Mouse (Mus musculus) gastrocnemius, postnatal 14 days (tissue): ENCODE results near the gene Shank3. TPM values are rescaled to one million over a fixed set of nuclear protein-coding genes. Genes with fewer than 3 reads are reported as not detected.

Experiments used
- DNase-seq: peaks from one replicate; pipeline ENCODE4 v3.0.0; 2021; ENCODE audit warnings: mixed read lengths
- intact Hi-C: fragments of 180-260 bp; cut with DNase I; formaldehyde crosslinking; loops from one replicate; pipeline ENCODE4 v1.15.1; 2025; ENCODE audit warnings: low total_unique reads
- total RNA-seq, 2 experiments: library from RNA; stranded (reverse); gene quantifications; 2 replicates each; pipeline ENCODE4 v1.2.3; 2021

Gene Shank3
- total RNA-seq, 2 experiments from 2014 or later, result 15.2 to 25.8 TPM

DNA sequence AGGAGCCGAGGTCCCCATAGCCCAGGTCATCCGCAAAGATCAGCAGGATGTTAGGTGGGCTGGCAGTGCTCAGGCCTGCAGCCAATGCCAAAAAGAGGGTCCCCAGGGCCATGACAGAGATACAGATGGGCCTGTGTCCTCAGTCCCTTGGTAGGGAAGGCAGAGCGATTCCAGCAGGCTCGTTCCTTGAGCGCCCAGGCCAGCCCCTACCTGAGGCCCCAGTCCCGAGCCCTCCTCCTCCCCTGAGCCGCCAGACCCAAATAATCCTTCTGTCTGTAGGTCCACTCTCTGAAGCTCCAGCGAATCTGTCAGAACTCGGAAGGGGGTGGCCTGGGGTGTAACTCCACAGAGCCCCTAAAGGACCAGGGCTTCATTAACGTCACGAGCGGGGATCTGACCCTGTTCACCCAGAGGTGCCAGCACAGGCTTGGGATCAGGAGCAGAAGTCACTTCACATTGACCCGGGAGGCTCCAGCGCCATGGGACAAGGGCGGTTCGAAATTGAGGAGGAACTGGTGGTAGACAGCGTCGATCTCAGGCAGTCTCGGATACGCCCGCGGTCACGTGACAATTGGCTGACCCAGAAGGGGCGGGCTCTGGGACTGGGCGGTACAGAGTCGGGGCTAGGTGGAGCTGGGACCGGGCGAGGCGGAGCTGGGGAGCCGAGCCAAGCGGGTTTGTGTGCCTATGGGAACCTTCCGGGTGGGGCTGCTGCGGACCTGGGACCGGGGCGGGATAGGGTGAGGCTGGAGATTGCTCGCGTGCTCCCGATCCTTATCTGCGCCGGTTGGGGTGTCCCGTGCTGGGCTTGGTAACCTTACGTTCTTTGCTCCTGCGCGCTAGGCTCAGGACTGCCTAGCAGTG, 23.6 kb upstream of the Shank3 start:
- DNase-seq, result peak; percentile 94
- intact Hi-C loops, result no loop called here

DNA sequence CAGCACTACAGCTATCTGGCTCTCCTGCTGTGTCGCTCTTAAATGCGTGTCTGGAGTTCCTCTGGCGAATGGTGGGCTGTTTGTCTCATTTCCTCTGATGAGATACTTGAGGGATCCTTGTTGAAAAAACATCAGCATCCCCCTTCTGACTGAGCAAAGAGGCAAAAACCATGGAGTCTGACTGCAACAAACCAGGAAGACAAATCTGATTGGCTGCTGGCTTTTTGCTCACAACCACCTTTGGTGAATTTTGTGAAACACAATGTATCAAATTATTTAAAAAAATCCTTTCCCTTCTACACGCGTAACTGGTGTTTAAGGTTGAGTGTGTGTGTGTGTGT, 23.0 kb upstream of the Shank3 start:
- intact Hi-C loops, result no loop called here

DNA sequence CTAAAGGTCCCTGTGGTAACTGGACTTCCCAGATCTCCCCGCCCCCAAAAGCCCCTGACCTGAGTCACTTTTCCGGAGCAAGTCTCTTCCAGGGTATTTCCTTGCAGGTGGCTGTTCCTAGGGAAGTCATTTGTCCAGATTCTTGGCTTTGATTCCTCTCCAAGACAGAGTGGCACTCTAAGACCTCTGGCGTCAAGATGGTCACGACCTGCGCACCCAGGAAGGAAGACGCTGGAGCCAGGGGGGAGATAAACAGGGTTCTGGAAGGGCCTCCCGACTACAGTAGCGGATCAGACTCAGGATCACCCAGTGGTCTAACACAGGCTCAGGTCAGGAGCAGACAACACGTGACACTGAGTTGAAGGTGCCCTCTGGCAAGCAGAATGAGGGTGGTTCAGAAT, 22.3 kb upstream of the Shank3 start, which contains the start of gene Arsa:
TSS of gene Arsa (minus strand) at position 335 of the 401 bp plus-strand sequence.
- intact Hi-C loops, result no loop called here
- no peak for DNase-seq

More for the DNA sequence above, 23.0 kb upstream of the Shank3 start:
- no peak for DNase-seq

- intact Hi-C loops, result no loop called here
Measured at GRCm38 (mm10) chr15:89477806-89478205, 21.6 kb upstream of the Shank3 start.

GRCm38 (mm10) chr15:89478622-89479021, 20.8 kb upstream of the Shank3 start:
- intact Hi-C loops, result no loop called here
- DNase-seq, result no peak

More at GRCm38 (mm10) chr15:89477806-89478205, 21.6 kb upstream of the Shank3 start:
- DNase-seq, result no peak

DNA sequence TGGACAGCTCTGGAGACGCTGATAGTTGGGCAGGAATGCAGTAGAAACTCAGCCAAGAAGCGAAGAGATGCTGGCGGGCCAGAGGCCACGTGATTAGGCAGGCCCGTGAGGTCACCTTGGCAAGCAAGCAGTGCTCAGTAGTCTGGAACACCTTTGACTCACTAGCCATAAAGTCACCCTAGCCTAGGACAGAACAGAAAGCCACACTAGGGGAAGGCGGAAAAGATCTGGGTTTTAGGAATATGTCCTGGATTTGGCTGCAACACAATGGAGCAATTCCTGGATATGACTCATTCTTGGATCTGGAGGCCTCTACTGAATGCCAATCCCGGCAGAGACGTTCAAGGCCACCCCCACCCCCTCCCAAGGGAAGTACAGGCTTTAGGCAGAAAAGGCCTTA, 18.8 kb upstream of the Shank3 start:
- intact Hi-C loops, result no loop called here
- peak; percentile 48 for DNase-seq

GRCm38 (mm10) chr15:89488182-89488581, 11.2 kb upstream of the Shank3 start:
- DNase-seq, result no peak
- intact Hi-C loops, result no loop called here

DNA sequence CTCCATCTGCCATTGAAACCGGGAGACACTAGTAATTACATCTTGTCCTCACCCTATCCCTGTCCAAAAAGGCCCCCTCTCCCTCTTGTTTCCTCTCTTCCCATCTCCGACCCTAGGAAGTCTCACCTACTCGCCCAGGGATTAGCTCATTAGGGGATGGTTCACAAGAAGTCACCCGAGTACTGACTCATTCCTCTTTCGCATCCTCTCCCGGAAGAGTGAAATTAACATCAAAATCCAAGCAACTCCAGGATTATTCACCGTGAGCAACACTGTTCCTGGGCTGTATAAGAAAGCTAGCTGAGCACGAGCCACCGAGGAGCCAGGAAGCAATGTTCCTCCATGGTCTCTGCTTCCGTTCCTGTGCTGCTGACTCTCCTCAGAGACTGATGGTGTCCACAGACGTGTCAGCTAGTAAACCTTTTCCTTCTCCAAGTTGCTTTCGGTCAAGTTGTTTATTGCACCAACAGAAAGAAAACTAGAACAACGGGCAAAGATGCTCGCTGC, 10.8 kb upstream of the Shank3 start:
- intact Hi-C loops, result no loop called here
- DNase-seq, result no peak

DNA sequence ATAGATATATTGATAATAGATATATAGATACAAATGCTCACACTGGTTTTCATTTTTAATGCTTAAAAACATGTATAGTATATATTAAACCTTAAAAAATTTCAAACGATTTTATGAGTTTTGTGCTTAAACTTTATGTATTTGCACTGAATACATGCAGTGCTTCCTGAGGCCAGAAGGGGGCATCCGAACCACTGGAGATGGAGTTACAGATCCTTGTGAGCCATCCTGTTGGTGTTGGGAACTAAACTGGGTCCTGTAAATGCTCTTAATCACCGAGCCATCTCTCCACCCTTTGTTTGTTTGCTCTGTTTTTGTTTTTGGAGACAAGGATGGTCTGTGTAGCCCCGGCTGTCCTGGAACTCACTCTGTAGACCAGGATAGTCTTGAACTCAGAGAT, 4.5 kb upstream of the Shank3 start:
- intact Hi-C loops, result no loop called here
- DNase-seq, result no peak

GRCm38 (mm10) chr15:89496131-89496530, 3.3 kb upstream of the Shank3 start:
- no peak for DNase-seq
- intact Hi-C loops, result no loop called here

DNA sequence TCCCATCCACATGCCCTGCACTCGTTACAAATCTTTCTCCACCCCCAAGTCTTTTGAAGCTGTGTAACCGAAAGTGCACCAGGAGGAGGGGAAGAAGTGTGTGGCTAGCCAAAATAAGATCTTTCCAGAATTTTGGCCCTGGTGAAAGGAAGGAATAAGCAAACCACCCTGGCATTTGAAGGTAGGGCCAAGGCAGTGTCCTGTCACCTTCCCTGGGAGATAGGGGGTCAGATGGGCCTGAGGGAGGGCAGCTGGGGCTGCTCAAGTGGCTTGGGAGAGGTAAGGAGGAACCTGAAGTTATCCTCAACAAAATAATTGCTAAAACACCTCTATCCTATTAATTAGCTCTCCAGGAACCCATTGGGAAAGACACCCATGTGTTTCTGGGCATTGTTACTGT, 2.6 kb upstream of the Shank3 start:
- DNase-seq, result no peak
- intact Hi-C loops, result no loop called here

DNA sequence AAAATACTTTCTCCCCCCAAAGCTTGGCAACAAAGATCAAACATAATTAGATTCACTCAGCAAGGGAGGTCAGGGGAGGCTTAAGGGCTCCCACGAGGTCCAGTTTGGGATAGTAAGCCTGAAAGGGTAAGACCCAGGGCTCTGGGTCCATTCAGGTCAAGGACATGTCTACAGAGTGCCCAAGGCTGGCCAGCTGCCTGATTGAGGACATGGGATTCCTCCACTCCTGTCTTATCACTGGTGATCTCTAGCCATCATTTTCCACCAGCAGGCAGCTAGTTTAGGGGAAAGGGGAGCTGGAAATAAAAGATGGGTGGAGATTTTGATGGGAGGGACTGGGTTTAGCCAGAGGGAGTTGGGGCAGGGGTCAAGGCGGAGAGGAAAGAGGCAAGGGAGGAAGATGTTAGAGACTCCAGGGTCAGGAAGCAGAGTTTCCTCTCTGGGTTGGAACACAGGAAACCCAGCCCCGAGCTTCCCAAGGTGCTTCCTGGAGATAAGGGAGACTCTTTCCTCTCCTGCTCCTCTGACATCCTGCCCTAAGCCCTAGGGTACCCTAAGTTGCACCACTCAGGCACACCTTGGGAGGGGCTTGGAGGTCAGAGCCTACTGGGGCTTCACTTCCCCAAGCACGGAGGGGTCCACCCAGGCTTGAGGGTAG, 1.9 kb upstream of the Shank3 start:
- DNase-seq, result peak; percentile 24
- intact Hi-C loops, result no loop called here

- intact Hi-C loops, result no loop called here
- peak; percentile 29 for DNase-seq
Measured at GRCm38 (mm10) chr15:89498049-89498960, 1.1 kb upstream of the Shank3 start.

GRCm38 (mm10) chr15:89499784-89500220, 379 bp downstream of the Shank3 start:
- DNase-seq, result no peak
- intact Hi-C loops, result no loop called here

- intact Hi-C loops, result no loop called here
- no peak for DNase-seq
Measured at GRCm38 (mm10) chr15:89500221-89500791, 883 bp downstream of the Shank3 start.

DNA sequence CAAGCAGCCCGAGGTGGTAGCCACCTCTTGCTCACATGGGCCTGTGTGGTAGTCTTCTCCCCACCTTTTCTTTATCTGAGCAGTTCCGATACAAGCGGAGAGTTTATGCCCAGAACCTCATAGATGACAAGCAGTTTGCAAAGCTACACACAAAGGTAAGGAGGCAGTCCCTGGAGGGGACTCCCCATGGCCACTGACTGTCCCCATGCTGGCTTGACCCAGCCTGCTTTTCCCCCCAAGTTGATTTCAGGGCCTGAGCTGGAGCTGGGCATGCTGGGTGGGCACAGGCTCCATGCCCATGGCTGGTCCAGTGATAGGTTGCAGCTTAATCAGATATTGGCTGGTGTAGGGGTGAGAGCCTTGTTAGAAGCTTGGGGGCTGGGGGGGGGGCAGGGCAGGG, 1.9 kb downstream of the Shank3 start:
- DNase-seq, result no peak
- intact Hi-C loops, result no loop called here

GRCm38 (mm10) chr15:89504838-89505237, 5.4 kb downstream of the Shank3 start:
- no peak for DNase-seq
- intact Hi-C loops, result no loop called here

DNA sequence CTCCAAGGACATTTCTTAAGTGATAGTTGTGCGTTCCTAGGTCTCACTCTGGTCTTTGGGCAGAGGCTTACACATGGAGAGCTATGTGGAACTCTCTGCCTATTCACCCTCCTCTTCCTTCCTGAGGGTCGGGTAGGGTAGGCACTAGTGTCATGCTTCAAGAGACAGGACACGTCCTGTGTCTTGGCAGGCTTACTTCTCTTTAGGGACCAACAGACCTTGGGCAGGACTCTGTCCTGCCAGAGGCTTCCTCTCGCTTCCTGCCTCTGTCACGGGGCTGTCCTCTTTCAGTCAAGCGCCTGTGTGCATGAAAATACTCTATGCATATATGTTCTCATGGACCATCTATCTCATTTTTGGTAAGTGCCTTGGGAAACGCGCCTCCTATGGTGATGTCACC, 8.3 kb downstream of the Shank3 start:
- intact Hi-C loops, result no loop called here

GRCm38 (mm10) chr15:89512679-89513078, 13.3 kb downstream of the Shank3 start:
- intact Hi-C loops, result no loop called here
- DNase-seq, result no peak

More for the DNA sequence above, 8.3 kb downstream of the Shank3 start:
- no peak for DNase-seq
